Mouse (Mus musculus): ENCODE measurements around the gene Olfr222. TPM values are rescaled to one million over a fixed set of nuclear protein-coding genes. Genes with fewer than 3 reads are reported as not detected.

Olfr222 gene
- polyA plus RNA-seq, 2 experiments = not detected

- no peak within 1 kb of the TSS for H3K27ac ChIP-seq (replicated peaks; ENCODE audit: low read depth, low read length)
- TF ChIP-seq POLR2A (IDR thresholded peaks at IDR 0.05; ENCODE audit: borderline replicate concordance, extremely low read depth, insufficient read depth, insufficient read length) = no peak
- WGBS = 52% methylated on average over 3 of the region's 3 CpGs
- no peaks in the 10 kb centered on the region for H3K36me3 ChIP-seq (ENCODE audit: control insufficient read depth, insufficient read depth, low read length)
- no peak within 1 kb of the TSS for H3K9ac ChIP-seq (ENCODE audit: low read depth, low read length, severe bottlenecking)
- no peak within 1 kb of the TSS for H3K4me3 ChIP-seq (replicated peaks; ENCODE audit: low read length)
- peaks cover 10% of the 10 kb centered on the region for H3K4me1 ChIP-seq (ENCODE audit: control insufficient read depth, insufficient read depth, low read length)
- ATAC-seq (ENCODE audit: low FRiP score, low read depth) (no peak), DNase-seq (ENCODE audit: low spot score) (no peak)
- H3K27me3 ChIP-seq (ENCODE audit: control insufficient read depth, insufficient read depth, low read length) = no peaks in the 10 kb centered on the region
- H3K9me3 ChIP-seq (ENCODE audit: control insufficient read depth, low read length) = no peaks in the 10 kb centered on the region
- H3K4me2 ChIP-seq (replicated peaks; ENCODE audit: low read depth, low read length, severe bottlenecking) = no peak within 1 kb of the TSS
These were observed 34.7 kb downstream of the Olfr222 start, which contains the start of gene Nlrp3 for GRCm38 (mm10) chr11:59541324-59541723. Nlrp3 (plus strand) TSS chr11:59541568.

- WGBS = 76% methylated on average over 3 of the region's 3 CpGs
- H3K27ac ChIP-seq (replicated peaks; ENCODE audit: low read depth, low read length) = no peak overlapping the region
- TF ChIP-seq POLR2A (IDR thresholded peaks at IDR 0.05; ENCODE audit: borderline replicate concordance, extremely low read depth, insufficient read depth, insufficient read length) = no peak
- peaks cover 10% of the 10 kb centered on the region for H3K4me1 ChIP-seq (ENCODE audit: control insufficient read depth, insufficient read depth, low read length)
- H3K4me3 ChIP-seq (replicated peaks; ENCODE audit: low read length) = no peak overlapping the region
- no peaks in the 10 kb centered on the region for H3K36me3 ChIP-seq (ENCODE audit: control insufficient read depth, insufficient read depth, low read length)
- no peak overlapping the region for H3K9ac ChIP-seq (ENCODE audit: low read depth, low read length, severe bottlenecking)
- no peaks in the 10 kb centered on the region for H3K27me3 ChIP-seq (ENCODE audit: control insufficient read depth, insufficient read depth, low read length)
- H3K4me2 ChIP-seq (replicated peaks; ENCODE audit: low read depth, low read length, severe bottlenecking) = no peak overlapping the region
- no peaks in the 10 kb centered on the region for H3K9me3 ChIP-seq (ENCODE audit: control insufficient read depth, low read length)
- ATAC-seq (ENCODE audit: low FRiP score, low read depth) = no peak
- no peak for DNase-seq (ENCODE audit: low spot score)
These were observed 35.9 kb downstream of the Olfr222 start for GRCm38 (mm10) chr11:59540123-59540522.

- WGBS = 39% methylated on average over 11 of the region's 11 CpGs
- no peaks in the 10 kb centered on the region for H3K36me3 ChIP-seq (ENCODE audit: control insufficient read depth, insufficient read depth, low read length)
- TF ChIP-seq POLR2A (IDR thresholded peaks at IDR 0.05; ENCODE audit: borderline replicate concordance, extremely low read depth, insufficient read depth, insufficient read length) = no peak
- no peaks in the 10 kb centered on the region for H3K9me3 ChIP-seq (ENCODE audit: control insufficient read depth, low read length)
- H3K4me2 ChIP-seq (replicated peaks; ENCODE audit: low read depth, low read length, severe bottlenecking) = 0 out of 2 replicates have a peak overlapping the region, but pooled peaks have one; percentile 15
- H3K27me3 ChIP-seq (ENCODE audit: control insufficient read depth, insufficient read depth, low read length) = no peaks in the 10 kb centered on the region
- peak; percentile 29 for DNase-seq (ENCODE audit: low spot score)
- H3K4me3 ChIP-seq (replicated peaks; ENCODE audit: low read length) = no peak overlapping the region
- H3K9ac ChIP-seq (ENCODE audit: low read depth, low read length, severe bottlenecking) = no peak overlapping the region
- ATAC-seq (ENCODE audit: low FRiP score, low read depth) = no peak
- H3K4me1 ChIP-seq (ENCODE audit: control insufficient read depth, insufficient read depth, low read length) = peaks cover 10% of the 10 kb centered on the region
- no peak overlapping the region for H3K27ac ChIP-seq (replicated peaks; ENCODE audit: low read depth, low read length)
These were observed 37.6 kb downstream of the Olfr222 start for GRCm38 (mm10) chr11:59538387-59538786.

- H3K9ac ChIP-seq (ENCODE audit: low read depth, low read length, severe bottlenecking) = no peak overlapping the region
- DNase-seq (ENCODE audit: low spot score) = peak; percentile 70
- peak overlapping the region; percentile 15; the same call in 1 of the 2 replicates for H3K4me2 ChIP-seq (replicated peaks; ENCODE audit: low read depth, low read length, severe bottlenecking)
- no peaks in the 10 kb centered on the region for H3K36me3 ChIP-seq (ENCODE audit: control insufficient read depth, insufficient read depth, low read length)
- peak; percentile 88 for ATAC-seq (ENCODE audit: low FRiP score, low read depth)
- no peak overlapping the region for H3K27ac ChIP-seq (replicated peaks; ENCODE audit: low read depth, low read length)
- no peaks in the 10 kb centered on the region for H3K9me3 ChIP-seq (ENCODE audit: control insufficient read depth, low read length)
- 56% methylated on average over 16 of the region's 16 CpGs for WGBS
- H3K4me3 ChIP-seq (replicated peaks; ENCODE audit: low read length) = no peak overlapping the region
- no peaks in the 10 kb centered on the region for H3K27me3 ChIP-seq (ENCODE audit: control insufficient read depth, insufficient read depth, low read length)
- peaks cover 10% of the 10 kb centered on the region for H3K4me1 ChIP-seq (ENCODE audit: control insufficient read depth, insufficient read depth, low read length)
- TF ChIP-seq POLR2A (IDR thresholded peaks at IDR 0.05; ENCODE audit: borderline replicate concordance, extremely low read depth, insufficient read depth, insufficient read length) = no peak
These were observed 38.6 kb downstream of the Olfr222 start for GRCm38 (mm10) chr11:59537218-59538130.

- no peak for ATAC-seq (ENCODE audit: low FRiP score, low read depth)
- Histone ChIP-seq H3K27me3 (ENCODE audit: control insufficient read depth, insufficient read depth, low read length) (no peaks in the 10 kb centered on the region), H3K9ac (ENCODE audit: low read depth, low read length, severe bottlenecking) (no peak overlapping the region), H3K27ac (replicated peaks; ENCODE audit: low read depth, low read length) (no peak overlapping the region), H3K9me3 (ENCODE audit: control insufficient read depth, low read length) (no peaks in the 10 kb centered on the region), H3K4me3 (replicated peaks; ENCODE audit: low read length) (no peak overlapping the region), H3K36me3 (ENCODE audit: control insufficient read depth, insufficient read depth, low read length) (no peaks in the 10 kb centered on the region), H3K4me1 (ENCODE audit: control insufficient read depth, insufficient read depth, low read length) (no peaks in the 10 kb centered on the region), H3K4me2 (replicated peaks; ENCODE audit: low read depth, low read length, severe bottlenecking) (no peak overlapping the region)
- no peak for DNase-seq (ENCODE audit: low spot score)
- no peak for TF ChIP-seq POLR2A (IDR thresholded peaks at IDR 0.05; ENCODE audit: borderline replicate concordance, extremely low read depth, insufficient read depth, insufficient read length)
- 68% methylated on average over 5 of the region's 5 CpGs for WGBS
These were observed 44.5 kb downstream of the Olfr222 start for GRCm38 (mm10) chr11:59531562-59531961.
